Mouse (Mus musculus): ENCODE results near the gene Zfp503. TPM values are rescaled to one million over a fixed set of nuclear protein-coding genes. Genes with fewer than 3 reads are reported as not detected.
A peak's percentile ranks its signal among the peaks of the same experiment; 100 is the strongest.

Zfp503 gene
- polyA plus RNA-seq, 1 experiment, result 0.02 TPM

DNA sequence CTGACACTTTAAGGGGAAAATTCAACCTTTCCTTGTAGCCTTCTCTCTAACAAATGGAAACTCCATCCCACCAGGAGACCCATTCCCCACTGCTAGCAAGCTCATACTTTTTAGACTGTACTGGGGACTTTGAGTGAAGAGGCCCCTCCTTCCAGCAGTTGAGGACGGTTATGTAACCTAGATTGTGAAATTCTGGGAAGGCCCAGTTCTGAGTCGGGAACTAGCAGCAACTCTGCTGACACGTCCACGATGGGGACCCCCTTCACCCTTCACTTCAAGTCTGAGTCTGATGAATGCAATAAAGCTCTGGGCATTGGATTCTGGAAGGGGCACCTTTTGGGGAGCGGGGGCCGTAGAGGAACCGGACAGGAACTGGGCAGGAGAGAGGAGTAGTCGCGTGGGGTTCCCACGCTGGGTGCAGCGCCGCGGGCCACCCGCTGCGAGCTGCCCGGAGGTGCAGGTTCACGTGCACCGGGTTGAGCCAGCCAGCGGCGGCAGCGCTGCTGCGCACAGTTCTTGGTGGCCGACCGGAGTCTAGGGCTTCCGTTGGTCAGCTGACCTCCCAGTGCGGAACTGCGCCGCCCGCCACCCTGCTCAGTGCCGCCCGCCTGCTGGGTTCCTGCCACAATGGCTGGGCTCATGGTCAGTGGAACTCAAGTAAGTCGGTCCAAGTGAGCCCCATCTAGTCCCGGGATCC lies 30.0 kb upstream of the Zfp503 start, which contains the start of gene Lrmda:
Gene Lrmda, plus strand, starts transcription at position 461 of the 697 bp plus-strand sequence.
- Histone ChIP-seq H3K27me3 (ENCODE audit: control insufficient read depth) (peaks cover 9% of the 10 kb centered on the region), H3K9me3 (ENCODE audit: control insufficient read depth, low read length) (no peaks in the 10 kb centered on the region), H3K4me1 (ENCODE audit: control insufficient read depth) (peaks cover 7% of the 10 kb centered on the region), H3K36me3 (ENCODE audit: control insufficient read depth) (no peaks in the 10 kb centered on the region), H3K4me3 (replicated peaks) (peak within 1 kb of the TSS; percentile 48)
- no peak for TF ChIP-seq GATA1 (IDR thresholded peaks at IDR 0.05; ENCODE audit: low read length)
- no peak for TF ChIP-seq TAL1 (IDR thresholded peaks at IDR 0.05; ENCODE audit: low read length)

DNA sequence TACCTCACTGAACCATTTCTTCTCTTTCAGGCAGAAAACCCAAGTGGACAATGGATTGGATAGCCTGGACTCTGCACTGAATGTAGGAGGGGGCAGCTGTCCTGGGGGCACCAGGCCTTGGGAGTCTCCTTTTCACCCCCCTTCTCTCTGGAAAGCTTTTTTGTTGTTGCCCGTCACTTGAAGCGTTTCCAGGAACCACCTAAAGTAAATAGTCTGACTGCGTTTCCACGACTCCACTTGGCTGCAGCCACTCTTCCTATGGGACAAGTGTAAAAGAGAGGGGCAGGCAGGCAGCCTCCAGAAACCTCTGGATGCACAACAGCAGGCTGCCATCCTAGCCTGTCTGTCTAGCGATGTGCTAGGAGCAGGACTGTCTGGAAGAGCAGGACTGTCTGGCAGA lies 27.6 kb upstream of the Zfp503 start:
- no peak overlapping the region for H3K4me3 ChIP-seq (replicated peaks)
- H3K27me3 ChIP-seq (ENCODE audit: control insufficient read depth), result peaks cover 9% of the 10 kb centered on the region
- no peaks in the 10 kb centered on the region for H3K9me3 ChIP-seq (ENCODE audit: control insufficient read depth, low read length)
- peaks cover 7% of the 10 kb centered on the region for H3K4me1 ChIP-seq (ENCODE audit: control insufficient read depth)
- TF ChIP-seq TAL1 (IDR thresholded peaks at IDR 0.05; ENCODE audit: low read length), result no peak
- TF ChIP-seq GATA1 (IDR thresholded peaks at IDR 0.05; ENCODE audit: low read length), result no peak
- H3K36me3 ChIP-seq (ENCODE audit: control insufficient read depth), result no peaks in the 10 kb centered on the region

DNA sequence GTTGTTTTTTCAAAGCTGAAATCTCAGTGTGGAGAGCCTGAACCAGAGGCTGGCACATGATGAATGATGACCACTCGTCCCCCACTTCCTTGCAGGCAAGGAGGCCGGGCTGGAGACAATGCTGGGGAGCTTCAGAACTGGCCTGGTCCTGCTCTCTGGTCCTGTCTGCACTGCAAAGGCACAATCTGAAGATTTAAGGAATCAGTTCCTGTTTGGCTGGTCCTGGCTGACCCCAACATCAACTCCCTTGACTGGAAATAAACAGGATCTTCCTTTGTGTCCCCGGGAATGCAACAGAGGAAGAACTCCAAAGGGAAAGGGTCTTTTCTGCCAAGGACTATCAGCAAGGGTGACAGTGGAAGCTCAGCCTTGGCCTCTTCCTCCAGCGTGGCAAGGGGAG lies 25.4 kb upstream of the Zfp503 start:
- Histone ChIP-seq H3K36me3 (ENCODE audit: control insufficient read depth) (no peaks in the 10 kb centered on the region), H3K9me3 (ENCODE audit: control insufficient read depth, low read length) (no peaks in the 10 kb centered on the region), H3K4me1 (ENCODE audit: control insufficient read depth) (peaks cover 7% of the 10 kb centered on the region), H3K27me3 (ENCODE audit: control insufficient read depth) (peaks cover 7% of the 10 kb centered on the region), H3K4me3 (replicated peaks) (no peak overlapping the region)
- no peak for TF ChIP-seq TAL1 (IDR thresholded peaks at IDR 0.05; ENCODE audit: low read length)
- TF ChIP-seq GATA1 (IDR thresholded peaks at IDR 0.05; ENCODE audit: low read length), result no peak

DNA sequence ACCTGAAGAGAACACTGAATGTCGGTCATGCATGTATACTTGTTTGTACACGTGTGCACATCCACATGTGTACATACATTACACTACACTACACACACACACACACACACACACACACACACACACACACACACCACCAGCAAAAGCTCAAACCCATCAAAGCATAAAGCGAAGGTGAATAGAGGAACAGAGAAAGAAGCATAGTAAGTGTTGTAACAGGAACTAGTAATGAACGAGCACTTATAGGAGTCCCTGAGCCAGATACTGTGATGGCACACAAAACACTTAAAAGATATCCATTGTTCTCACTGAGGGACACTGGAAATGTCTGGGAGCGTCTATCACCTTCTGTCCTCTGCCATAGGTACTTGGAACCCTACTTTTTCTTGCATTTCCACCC lies 24.9 kb upstream of the Zfp503 start:
- Histone ChIP-seq H3K4me3 (replicated peaks) (no peak overlapping the region), H3K36me3 (ENCODE audit: control insufficient read depth) (no peaks in the 10 kb centered on the region), H3K27me3 (ENCODE audit: control insufficient read depth) (peaks cover 3% of the 10 kb centered on the region), H3K4me1 (ENCODE audit: control insufficient read depth) (0 out of 2 replicates have a peak, but pooled peaks cover 3% of the 10 kb centered on the region), H3K9me3 (ENCODE audit: control insufficient read depth, low read length) (no peaks in the 10 kb centered on the region)
- no peak for TF ChIP-seq GATA1 (IDR thresholded peaks at IDR 0.05; ENCODE audit: low read length)
- no peak for TF ChIP-seq TAL1 (IDR thresholded peaks at IDR 0.05; ENCODE audit: low read length)

DNA sequence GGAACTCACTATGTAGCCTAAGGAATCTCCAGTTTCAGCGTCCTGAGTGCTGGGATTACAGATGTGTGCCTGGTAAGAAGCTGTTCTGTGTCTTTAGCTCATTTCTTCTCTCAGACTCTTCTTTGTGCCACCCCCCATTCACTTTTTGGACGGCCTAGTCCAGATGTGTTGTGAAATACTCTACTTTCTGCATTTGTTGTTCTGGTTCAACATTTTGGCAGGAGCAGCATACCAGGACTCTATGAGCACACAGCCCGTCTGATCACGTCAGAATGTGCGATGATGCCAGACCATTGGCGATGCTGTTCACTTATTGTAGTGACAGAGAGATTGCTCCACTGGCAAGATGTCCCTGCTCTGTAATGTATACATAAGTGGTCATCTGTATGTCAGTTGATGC lies 17.6 kb upstream of the Zfp503 start:
- no peaks in the 10 kb centered on the region for H3K9me3 ChIP-seq (ENCODE audit: control insufficient read depth, low read length)
- no peaks in the 10 kb centered on the region for H3K36me3 ChIP-seq (ENCODE audit: control insufficient read depth)
- H3K27me3 ChIP-seq (ENCODE audit: control insufficient read depth), result no peaks in the 10 kb centered on the region
- TF ChIP-seq TAL1 (IDR thresholded peaks at IDR 0.05; ENCODE audit: low read length) (no peak), GATA1 (IDR thresholded peaks at IDR 0.05; ENCODE audit: low read length) (no peak)
- H3K4me1 ChIP-seq (ENCODE audit: control insufficient read depth), result no peaks in the 10 kb centered on the region; the same call in 1 of the 2 replicates
- no peak overlapping the region for H3K4me3 ChIP-seq (replicated peaks)

DNA sequence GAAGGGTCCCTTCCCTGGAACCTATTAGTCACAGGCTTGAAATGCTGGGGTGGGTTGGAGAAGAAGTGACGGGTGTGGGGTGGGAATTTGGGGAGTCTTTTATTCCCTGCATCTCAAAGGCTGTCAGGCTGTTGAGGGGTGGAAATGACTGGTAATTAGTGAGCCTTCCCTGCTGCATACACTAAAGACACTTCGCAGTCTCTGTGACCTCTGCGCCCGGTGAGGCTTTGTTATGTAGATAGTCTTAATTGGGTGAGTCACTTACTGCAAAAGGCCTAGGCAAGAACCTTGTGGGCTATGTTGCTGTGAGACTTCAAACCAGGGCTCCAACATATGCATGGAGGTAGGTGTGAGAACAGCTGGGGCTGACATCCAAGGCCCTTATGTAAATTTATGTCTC lies 15.5 kb upstream of the Zfp503 start:
- Histone ChIP-seq H3K4me3 (replicated peaks) (no peak overlapping the region), H3K4me1 (ENCODE audit: control insufficient read depth) (no peaks in the 10 kb centered on the region; the same call in 1 of the 2 replicates), H3K27me3 (ENCODE audit: control insufficient read depth) (no peaks in the 10 kb centered on the region), H3K36me3 (ENCODE audit: control insufficient read depth) (no peaks in the 10 kb centered on the region), H3K9me3 (ENCODE audit: control insufficient read depth, low read length) (no peaks in the 10 kb centered on the region)
- TF ChIP-seq GATA1 (IDR thresholded peaks at IDR 0.05; ENCODE audit: low read length) (no peak), TAL1 (IDR thresholded peaks at IDR 0.05; ENCODE audit: low read length) (no peak)

DNA sequence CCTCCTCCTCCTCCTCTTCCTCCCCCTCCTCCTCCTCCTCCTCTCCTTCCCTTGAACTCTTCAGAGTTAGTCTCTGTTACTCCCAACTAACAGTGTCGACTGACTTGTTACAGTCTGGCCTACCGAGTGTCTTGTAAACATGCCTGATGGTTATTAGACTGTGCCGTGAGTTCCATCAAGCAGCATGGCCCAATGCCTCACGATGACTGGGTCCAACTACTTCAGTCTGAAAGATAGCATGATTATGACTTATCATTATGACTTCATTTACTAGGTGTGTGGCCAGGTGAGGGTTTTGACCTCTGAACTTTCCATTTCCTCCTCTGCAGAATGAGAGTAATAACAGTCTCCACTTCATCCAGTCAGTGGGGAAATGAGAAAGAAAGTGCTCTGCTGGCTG lies 14.2 kb upstream of the Zfp503 start:
- no peak overlapping the region for H3K4me3 ChIP-seq (replicated peaks)
- H3K27me3 ChIP-seq (ENCODE audit: control insufficient read depth), result peaks cover 3% of the 10 kb centered on the region; the same call in 1 of the 2 replicates
- TF ChIP-seq GATA1 (IDR thresholded peaks at IDR 0.05; ENCODE audit: low read length), result no peak
- TF ChIP-seq TAL1 (IDR thresholded peaks at IDR 0.05; ENCODE audit: low read length), result no peak
- H3K4me1 ChIP-seq (ENCODE audit: control insufficient read depth), result no peaks in the 10 kb centered on the region; the same call in 1 of the 2 replicates
- H3K36me3 ChIP-seq (ENCODE audit: control insufficient read depth), result no peaks in the 10 kb centered on the region
- H3K9me3 ChIP-seq (ENCODE audit: control insufficient read depth, low read length), result no peaks in the 10 kb centered on the region

DNA sequence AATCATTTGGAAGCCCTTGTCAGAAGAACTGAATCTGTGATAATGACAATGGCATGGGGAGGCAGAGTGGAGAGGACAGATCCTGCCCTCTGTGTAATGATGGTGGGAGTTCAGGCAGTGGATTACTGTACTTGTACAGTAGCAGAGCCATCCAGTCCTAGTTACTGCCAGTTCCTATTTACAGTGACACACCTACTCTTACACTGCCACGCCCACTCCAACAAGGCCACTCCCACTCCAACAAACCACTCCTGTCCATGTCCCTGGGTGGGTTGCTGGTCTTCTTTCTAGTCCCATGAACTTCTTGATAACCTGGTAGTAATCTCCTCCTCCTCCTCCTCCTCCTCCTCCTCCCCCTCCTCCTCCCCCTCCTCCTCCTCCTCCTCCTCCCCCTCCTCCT lies 13.8 kb upstream of the Zfp503 start:
- Histone ChIP-seq H3K27me3 (ENCODE audit: control insufficient read depth) (peaks cover 3% of the 10 kb centered on the region; the same call in 1 of the 2 replicates), H3K4me3 (replicated peaks) (no peak overlapping the region)
- no peak for TF ChIP-seq TAL1 (IDR thresholded peaks at IDR 0.05; ENCODE audit: low read length)
- TF ChIP-seq GATA1 (IDR thresholded peaks at IDR 0.05; ENCODE audit: low read length), result no peak

DNA sequence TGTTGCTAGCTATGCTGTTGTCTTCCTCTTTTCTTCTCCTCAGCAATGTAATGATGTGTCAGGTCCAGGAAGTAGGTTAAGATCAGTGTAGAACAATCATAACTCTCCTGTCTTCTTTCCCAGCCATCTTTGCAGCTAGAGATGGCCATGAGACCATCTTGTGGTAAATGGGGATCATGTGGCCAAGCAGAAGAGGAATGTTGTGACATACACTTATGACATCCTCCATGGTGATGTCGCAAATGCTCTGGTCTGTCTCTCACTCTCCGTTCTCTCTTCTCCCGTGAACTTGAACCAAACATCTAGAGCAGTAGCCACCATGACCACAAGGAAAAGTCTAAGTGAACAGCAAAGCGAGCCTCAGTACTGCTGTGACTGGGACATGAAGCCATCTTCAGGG lies 10.2 kb upstream of the Zfp503 start:
- no peaks in the 10 kb centered on the region for H3K9me3 ChIP-seq (ENCODE audit: control insufficient read depth, low read length)
- peaks cover 7% of the 10 kb centered on the region for H3K4me1 ChIP-seq (ENCODE audit: control insufficient read depth)
- no peak for TF ChIP-seq TAL1 (IDR thresholded peaks at IDR 0.05; ENCODE audit: low read length)
- no peak for TF ChIP-seq GATA1 (IDR thresholded peaks at IDR 0.05; ENCODE audit: low read length)
- no peak overlapping the region for H3K4me3 ChIP-seq (replicated peaks)
- peaks cover 32% of the 10 kb centered on the region for H3K27me3 ChIP-seq (ENCODE audit: control insufficient read depth)
- no peaks in the 10 kb centered on the region for H3K36me3 ChIP-seq (ENCODE audit: control insufficient read depth)

More for the DNA sequence above, 13.8 kb upstream of the Zfp503 start:
- Histone ChIP-seq H3K4me1 (ENCODE audit: control insufficient read depth) (no peaks in the 10 kb centered on the region; the same call in 1 of the 2 replicates), H3K36me3 (ENCODE audit: control insufficient read depth) (no peaks in the 10 kb centered on the region), H3K9me3 (ENCODE audit: control insufficient read depth, low read length) (no peaks in the 10 kb centered on the region)

All from erythroblast, embryonic 14.5 days (primary cell).